Mouse (Mus musculus) adrenal gland, postnatal 14 days (tissue): Measurements from ENCODE around the gene Crip2. TPM values are rescaled to one million over a fixed set of nuclear protein-coding genes. Genes with fewer than 3 reads are reported as not detected.

ENCODE experiments used
- DNase-seq: peaks from one replicate; pipeline ENCODE4 v3.0.0; 2021; ENCODE audit warnings: mixed read lengths
- total RNA-seq: library from RNA; stranded (reverse); gene quantifications from 2 replicates; pipeline ENCODE4 v1.2.3, GENCODE M21; 2021

Crip2 gene
- total RNA-seq, 1 experiment from 2014 or later = 152 TPM

GRCm38 (mm10) chr12:113131601-113132000, 8.4 kb upstream of the Crip2 start:
- no peak for DNase-seq

- peak; percentile 75 for DNase-seq
Observed at GRCm38 (mm10) chr12:113132567-113132966, 7.5 kb upstream of the Crip2 start.

GRCm38 (mm10) chr12:113133260-113133659, 6.8 kb upstream of the Crip2 start:
- peak; percentile 40 for DNase-seq

GRCm38 (mm10) chr12:113133861-113134403, 6.1 kb upstream of the Crip2 start:
- no peak for DNase-seq

- no peak for DNase-seq
Observed at GRCm38 (mm10) chr12:113134502-113134901, 5.5 kb upstream of the Crip2 start.

- no peak for DNase-seq
Observed at GRCm38 (mm10) chr12:113135401-113135800, 4.6 kb upstream of the Crip2 start.

- no peak for DNase-seq
Observed at GRCm38 (mm10) chr12:113136492-113137020, 3.5 kb upstream of the Crip2 start.

GRCm38 (mm10) chr12:113137260-113138213, 2.5 kb upstream of the Crip2 start:
- no peak for DNase-seq

GRCm38 (mm10) chr12:113138291-113138690, 1.7 kb upstream of the Crip2 start:
- DNase-seq = no peak

- DNase-seq = no peak
Observed at GRCm38 (mm10) chr12:113138901-113139864, 853 bp upstream of the Crip2 start.

- DNase-seq = peak; percentile 81
Observed at GRCm38 (mm10) chr12:113140616-113141411, 778 bp downstream of the Crip2 start.

- peak; percentile 73 for DNase-seq
Observed at GRCm38 (mm10) chr12:113141531-113141973, 1.5 kb downstream of the Crip2 start.

- peak; percentile 84 for DNase-seq
Observed at GRCm38 (mm10) chr12:113142021-113142975, 2.3 kb downstream of the Crip2 start.

- no peak for DNase-seq
Observed at GRCm38 (mm10) chr12:113143164-113143563, 3.1 kb downstream of the Crip2 start.

GRCm38 (mm10) chr12:113144001-113144756, 4.1 kb downstream of the Crip2 start:
- peak; percentile 72 for DNase-seq

- DNase-seq = no peak
Observed at GRCm38 (mm10) chr12:113144886-113145285, 4.8 kb downstream of the Crip2 start.

- DNase-seq = no peak
Observed at GRCm38 (mm10) chr12:113145591-113145990, 5.6 kb downstream of the Crip2 start.

GRCm38 (mm10) chr12:113146112-113147057, 6.3 kb downstream of the Crip2 start, which contains the start of gene Crip1:
Gene Crip1, plus strand, starts transcription at chr12:113146316.
- peak; percentile 92 for DNase-seq
